Mouse (Mus musculus): ENCODE data around the gene Ampd2.

DNA sequence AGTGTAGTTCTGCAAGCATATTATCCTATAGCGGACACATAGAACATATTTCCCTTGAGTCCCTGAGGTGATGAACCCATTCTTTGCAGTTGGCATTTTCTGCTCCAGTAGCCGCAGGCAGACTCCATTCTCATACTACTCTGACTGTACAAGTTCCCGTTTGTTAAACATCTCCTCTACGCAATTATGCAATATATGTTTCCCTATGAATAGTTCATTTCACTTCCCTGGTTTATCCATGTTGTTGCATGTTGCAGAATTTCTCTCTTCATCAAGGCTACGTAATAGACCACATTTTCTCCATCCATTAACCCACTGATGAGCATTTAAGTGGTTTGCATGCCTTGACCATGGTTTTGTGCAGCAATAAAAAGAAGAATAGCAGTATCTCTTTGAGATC lies 36.0 kb downstream of the Ampd2 start:
- TF ChIP-seq CTCF (IDR thresholded peaks at IDR 0.05; ENCODE audit: borderline replicate concordance, insufficient read depth, low read depth, low read length) (no peak), POLR2A (IDR thresholded peaks at IDR 0.05; ENCODE audit: borderline replicate concordance, insufficient read depth, low read length) (no peak)

All from cerebellum, adult 2 months (tissue).